Mouse (Mus musculus): ENCODE results near the gene Vil1.

DNA sequence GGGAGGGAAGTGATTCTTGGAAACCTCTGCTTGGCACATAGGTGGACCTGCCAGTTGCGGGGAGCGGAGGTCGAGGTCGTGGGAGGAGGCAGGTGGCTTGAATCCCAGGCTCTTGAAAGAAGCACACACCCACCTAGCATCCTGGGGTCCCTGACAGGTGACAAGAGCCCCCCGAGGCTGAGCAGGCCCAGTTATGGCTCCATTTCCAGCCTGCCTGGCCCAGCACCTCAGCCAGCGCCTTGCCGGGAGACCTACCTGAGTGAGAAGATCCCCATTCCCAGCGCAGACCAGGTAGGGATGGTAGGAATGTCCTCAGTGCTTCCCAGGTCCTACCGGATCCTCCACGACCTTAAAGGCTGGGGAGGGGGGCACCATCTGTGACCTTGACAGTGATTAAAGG is 33.6 kb upstream of the Vil1 start:
- TF ChIP-seq CTCF (IDR thresholded peaks at IDR 0.05; ENCODE audit: extremely low read depth, insufficient read depth, insufficient read length, insufficient replicate concordance) = no peak
- TF ChIP-seq POLR2A (IDR thresholded peaks at IDR 0.05; ENCODE audit: low read depth, low read length) = no peak
